Mouse (Mus musculus) liver, embryonic 14.5 days (tissue): ENCODE data around the gene Cep97. TPM values are rescaled to one million over a fixed set of nuclear protein-coding genes. Genes with fewer than 3 reads are reported as not detected.

ENCODE experiments used
- ATAC-seq: fragments of 200-750 bp; cut with Nextera tagmentation; 2 replicates; pipeline ENCODE4 v1.8.0; 2017; ENCODE audit warnings: moderate number of reproducible peaks, mild to moderate bottlenecking, moderate library complexity; ENCODE audit not compliant: insufficient read depth
- DNase-seq, 3 experiments: peaks; one replicate each; pipeline ENCODE4 v3.0.0-alpha.2; 2012 to 2013; ENCODE audit warnings: low read depth in 3 of 3, low spot score in 3 of 3
- H3K27ac ChIP-seq: fragments of 300-500 bp; sonication (generic); 2 replicates; pipeline ENCODE4 v1.5.1; 2014; ENCODE audit warnings: moderate library complexity, mild to moderate bottlenecking, control low read depth, inconsistent platforms
- H3K27me3 ChIP-seq: fragments of 300-500 bp; sonication (generic); 2 replicates; pipeline ENCODE4 v1.6.1; 2014; ENCODE audit warnings: mild to moderate bottlenecking, low read length, moderate library complexity; ENCODE audit not compliant: control insufficient read depth, insufficient read depth
- H3K36me3 ChIP-seq: fragments of 300-500 bp; sonication (generic); replicated peaks from 2 replicates; pipeline ENCODE4 v1.6.1; 2014; ENCODE audit warnings: low read depth; ENCODE audit not compliant: control insufficient read depth, insufficient read depth
- H3K4me1 ChIP-seq, 2 experiments: fragments of 200-500 bp in 1 of 2; fragments of 300-500 bp in 1 of 2; sonication (generic) in 1 of 2; replicated peaks; 2 replicates each; pipeline ENCODE4 v1.6.1; 2012 to 2014; ENCODE audit warnings: antibody characterized with exemption in 1 of 2, inconsistent platforms in 1 of 2, low read length in 1 of 2; ENCODE audit not compliant: control insufficient read depth in 2 of 2, insufficient read depth in 2 of 2
- H3K4me2 ChIP-seq: fragments of 300-500 bp; sonication (generic); 2 replicates; pipeline ENCODE4 v1.6.1; 2014; ENCODE audit warnings: low read depth, mild to moderate bottlenecking, control low read depth, moderate library complexity
- H3K4me3 ChIP-seq, 2 experiments: fragments of 200-500 bp in 1 of 2; fragments of 300-500 bp in 1 of 2; sonication (generic) in 1 of 2; 2 replicates each; pipeline ENCODE4 v1.5.1; 2012 to 2014; ENCODE audit warnings: low read depth in 2 of 2, low read length in 2 of 2, mild to moderate bottlenecking in 2 of 2, control low read depth in 1 of 2, inconsistent platforms in 1 of 2, moderate library complexity in 1 of 2; ENCODE audit not compliant: insufficient read depth in 1 of 2
- H3K9ac ChIP-seq: fragments of 300-500 bp; sonication (generic); replicated peaks from 2 replicates; pipeline ENCODE4 v1.6.1; 2014; ENCODE audit warnings: mild to moderate bottlenecking, control low read depth, moderate library complexity
- H3K9me3 ChIP-seq: fragments of 300-500 bp; sonication (generic); 2 replicates; pipeline ENCODE4 v1.6.1; 2016; ENCODE audit warnings: low read length, mixed read lengths; ENCODE audit not compliant: control insufficient read depth
- CTCF ChIP-seq: IDR thresholded peaks from 2 replicates; pipeline ENCODE4 v1.5.1; 2016; ENCODE audit warnings: antibody characterized with exemption, low read depth, control low read depth
- EP300 ChIP-seq: IDR thresholded peaks from 2 replicates; pipeline ENCODE4 v1.6.1; 2016; ENCODE audit warnings: antibody characterized with exemption, low read depth
- WGBS: fragments of 180-500 bp; shearing (Covaris S2); extraction: QIAGEN DNeasy Blood & Tissue Kit; methylation state at CpG from one replicate; pipeline ENCODE4 v1.1.7; 2014; ENCODE audit not compliant: insufficient replicate concordance; 5-methylcytosine and 5-hydroxymethylcytosine counted together
- polyA plus RNA-seq, 2 experiments: library from polyadenylated mRNA; depleted of rRNA in 1 of 2; stranded (reverse) in 1 of 2; unstranded in 1 of 2; fragments of >200 nt; fragmentation: Nextera tagmentation in 1 of 2; extraction: Ambion mirVana in 1 of 2; gene quantifications; 2 replicates each; pipeline versions ENCODE4 v1.2.1 to v1.2.3; 2012 to 2014

Cep97 gene
- polyA plus RNA-seq, 2 experiments = 2.0 to 5.4 TPM

DNA sequence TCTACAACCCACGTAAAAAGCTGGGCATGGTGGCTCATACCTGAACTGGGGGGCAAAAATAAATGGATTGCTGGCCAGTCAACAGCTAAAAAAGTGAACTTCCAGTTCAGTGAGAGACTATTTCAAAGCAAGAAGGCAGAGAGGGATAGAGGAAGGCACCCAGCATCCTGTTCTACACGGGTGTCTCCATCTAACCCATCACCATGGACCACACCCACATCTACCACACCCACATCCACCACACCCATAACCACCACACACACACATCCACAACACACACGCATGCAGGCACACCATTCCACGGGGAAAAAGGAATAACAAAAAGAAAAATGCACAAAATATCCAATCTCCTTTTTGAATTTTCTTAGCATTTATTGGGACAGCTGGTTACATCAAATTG is 10.6 kb downstream of the Cep97 start:
- peak; percentile 66; the same call in 1 of the 2 replicates for ATAC-seq
- 47% methylated on average over 4 of the region's 4 CpGs for WGBS
- TF ChIP-seq CTCF (no peak), EP300 (no peak)

DNA sequence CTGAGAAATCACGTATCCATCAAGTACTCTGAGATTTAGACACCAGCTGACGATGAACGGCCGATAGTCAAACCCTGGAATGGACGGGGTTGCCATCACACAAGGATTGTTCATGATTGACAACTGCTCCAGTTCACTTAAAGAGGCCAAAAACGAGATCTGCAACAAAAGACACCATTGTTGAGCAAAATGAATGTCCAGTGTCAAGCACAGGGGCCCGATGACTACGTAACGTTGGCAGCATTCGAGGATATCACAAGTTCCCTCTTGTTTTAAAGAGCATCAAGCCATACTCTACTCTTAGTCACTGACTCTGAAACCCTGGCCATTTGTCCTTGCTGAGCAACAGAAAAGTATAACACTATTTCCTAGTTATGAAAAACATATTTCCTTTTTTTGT is 12.6 kb downstream of the Cep97 start:
- Histone ChIP-seq H3K36me3 (no peaks in the 10 kb centered on the region), H3K4me3 (no peak overlapping the region), H3K4me1 (peaks cover 6% of the 10 kb centered on the region in 2 experiments), H3K9me3 (no peaks in the 10 kb centered on the region), H3K9ac (no peak overlapping the region), H3K27ac (no peak overlapping the region), H3K4me2 (no peak overlapping the region), H3K27me3 (no peaks in the 10 kb centered on the region)
- 82% methylated on average over 10 of the region's 10 CpGs for WGBS
- no peak for TF ChIP-seq CTCF
- no peak for TF ChIP-seq EP300
- DNase-seq (no peak), ATAC-seq (no peak)

More for the DNA sequence above, 10.6 kb downstream of the Cep97 start:
- Histone ChIP-seq H3K9me3 (no peaks in the 10 kb centered on the region), H3K27ac (no peak overlapping the region), H3K9ac (no peak overlapping the region), H3K4me2 (no peak overlapping the region), H3K4me1 (peaks cover 6% of the 10 kb centered on the region in 2 experiments), H3K36me3 (no peaks in the 10 kb centered on the region), H3K27me3 (no peaks in the 10 kb centered on the region), H3K4me3 (no peak overlapping the region)
- peak in 1 of 3 experiments; percentile 16 for DNase-seq

DNA sequence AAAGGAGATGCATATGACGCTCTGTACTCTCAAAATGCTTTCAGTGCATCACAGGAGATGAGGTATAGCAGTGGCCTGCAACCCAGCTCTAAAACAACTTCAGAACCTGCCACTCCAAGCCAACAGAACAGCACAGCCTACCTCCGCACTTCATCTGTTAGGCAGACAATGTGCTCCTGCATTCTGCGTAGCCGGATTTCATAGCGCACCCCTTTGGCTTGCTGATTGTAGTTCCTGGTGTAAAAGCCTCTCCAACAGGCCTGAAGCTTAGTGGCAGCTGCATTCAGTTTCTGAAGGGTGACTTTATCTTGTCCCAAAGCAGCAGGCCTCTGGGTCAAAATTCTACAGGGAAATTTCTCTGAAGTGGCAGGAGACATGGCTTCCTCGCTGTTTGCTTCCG is 19.9 kb downstream of the Cep97 start:
- Histone ChIP-seq H3K4me2 (no peak overlapping the region), H3K27ac (no peak overlapping the region), H3K36me3 (no peaks in the 10 kb centered on the region), H3K4me3 (no peak overlapping the region), H3K4me1 (no peaks in the 10 kb centered on the region), H3K9ac (no peak overlapping the region), H3K9me3 (no peaks in the 10 kb centered on the region), H3K27me3 (no peaks in the 10 kb centered on the region)
- no peak for DNase-seq
- 90% methylated on average over 7 of the region's 7 CpGs for WGBS
- ATAC-seq = no peak
- TF ChIP-seq EP300 (no peak), CTCF (no peak)

DNA sequence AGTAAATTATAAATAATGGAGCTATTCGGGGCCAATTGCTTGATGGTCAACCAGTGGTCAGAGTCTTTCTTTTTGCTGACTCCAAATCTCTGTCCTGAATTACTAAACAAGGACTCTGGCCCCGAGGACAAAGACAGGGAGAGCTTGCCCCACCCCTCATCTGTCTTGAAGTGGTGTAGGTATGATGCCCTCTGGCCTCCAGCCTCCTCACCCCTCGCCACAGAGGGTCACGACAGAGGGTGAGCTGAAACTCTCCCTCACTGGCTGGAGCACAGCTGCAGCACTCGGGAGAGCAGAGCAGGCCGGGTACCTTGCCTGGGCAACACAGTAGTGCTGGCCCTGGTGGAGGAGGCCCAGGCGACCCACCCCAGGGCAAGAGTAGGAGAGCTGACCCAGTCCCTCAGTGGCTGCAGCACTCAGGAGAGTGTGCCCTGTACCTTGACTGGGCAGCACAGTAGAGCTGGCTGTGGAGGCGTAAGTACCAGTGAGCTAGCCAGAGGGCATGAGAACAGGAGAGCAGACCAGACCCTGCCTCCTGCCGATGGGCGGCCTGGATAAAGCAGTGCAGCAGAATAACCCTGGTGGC is 24.4 kb downstream of the Cep97 start:
- Histone ChIP-seq H3K4me3 (no peak overlapping the region), H3K27ac (no peak overlapping the region), H3K36me3 (no peaks in the 10 kb centered on the region), H3K27me3 (no peaks in the 10 kb centered on the region), H3K4me1 (no peaks in the 10 kb centered on the region), H3K9ac (no peak overlapping the region), H3K9me3 (no peaks in the 10 kb centered on the region), H3K4me2 (no peak overlapping the region)
- ATAC-seq = no peak
- WGBS = 84% methylated on average over 10 of the region's 10 CpGs
- TF ChIP-seq EP300 (no peak), CTCF (no peak)
- DNase-seq = no peak

DNA sequence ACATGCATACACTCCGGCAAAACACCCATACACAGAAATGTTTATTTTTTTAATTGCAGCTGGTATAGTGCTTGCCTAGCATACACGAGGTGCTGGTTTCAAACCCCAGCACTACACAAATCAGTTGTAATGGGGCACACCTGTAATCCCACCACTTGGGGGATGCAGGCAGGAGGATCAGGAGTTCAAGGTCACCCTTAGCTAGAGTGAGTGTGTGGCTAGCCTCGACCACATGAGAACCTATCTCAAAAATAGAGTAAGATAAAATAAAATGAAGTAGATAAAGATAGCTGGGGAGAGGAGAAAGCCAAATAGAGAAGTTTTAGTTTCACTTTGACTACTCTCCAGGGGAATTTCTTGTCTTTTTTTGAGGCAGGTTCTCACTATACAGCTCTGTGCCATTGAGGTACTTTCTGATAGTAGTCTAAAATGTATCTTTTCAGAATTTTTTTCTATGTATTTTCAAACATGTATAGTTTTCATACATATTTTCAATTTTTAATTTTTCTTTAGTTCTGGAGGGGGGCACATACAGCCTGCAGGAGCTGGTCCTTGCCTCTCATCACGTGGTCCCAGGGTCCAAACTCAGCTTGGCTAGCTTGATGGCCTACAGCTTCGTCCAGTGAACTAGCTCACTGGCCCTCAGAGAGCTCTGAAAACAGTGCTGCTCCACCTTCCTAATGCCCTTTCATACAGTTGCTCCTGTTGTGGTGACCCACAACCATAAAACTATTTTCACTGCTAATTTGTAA is 27.6 kb downstream of the Cep97 start:
- no peak for TF ChIP-seq CTCF
- no peak for TF ChIP-seq EP300
- H3K4me1 ChIP-seq = no peaks in the 10 kb centered on the region
- H3K4me3 ChIP-seq = no peak overlapping the region
- H3K9me3 ChIP-seq = no peaks in the 10 kb centered on the region
- no peak for DNase-seq
- no peak overlapping the region for H3K9ac ChIP-seq
- H3K36me3 ChIP-seq = no peaks in the 10 kb centered on the region
- H3K4me2 ChIP-seq = no peak overlapping the region
- 65% methylated on average over 5 of the region's 5 CpGs for WGBS
- ATAC-seq = no peak
- H3K27ac ChIP-seq = no peak overlapping the region
- no peaks in the 10 kb centered on the region for H3K27me3 ChIP-seq
